Mouse (Mus musculus) hematopoietic stem cell, adult 5-6 weeks (primary cell): ENCODE measurements around the gene Lep. TPM values are rescaled to one million over a fixed set of nuclear protein-coding genes. Genes with fewer than 3 reads are reported as not detected.

Source experiments
- ATAC-seq, 2 experiments: fragments of 125-278 bp in 1 of 2; replicated peaks in 1 of 2; 2 replicates each; pipeline ENCODE4 v1.8.0; 2016 to 2017; ENCODE audit warnings: inconsistent platforms in 2 of 2, mild to moderate bottlenecking in 2 of 2, moderate number of reproducible peaks in 2 of 2, low read depth in 1 of 2, moderate TSS enrichment in 1 of 2; ENCODE audit not compliant: low FRiP score in 2 of 2, poor library complexity in 2 of 2, severe bottlenecking in 2 of 2, insufficient read depth in 1 of 2, low TSS enrichment in 1 of 2
- total RNA-seq: library from RNA; stranded (forward); fragments of 172-1452, 232-1000 nt; gene quantifications from 2 replicates; pipeline ENCODE4 v1.2.3, GENCODE M21; 2017

Gene Lep
- total RNA-seq, 1 experiment from 2014 or later = not detected

GRCm38 (mm10) chr6:29092234-29092633 lies 32.2 kb downstream of the Lep start:
- ATAC-seq = no peak

- no peak for ATAC-seq
These were observed 32.9 kb downstream of the Lep start for GRCm38 (mm10) chr6:29092904-29093303.

GRCm38 (mm10) chr6:29099536-29100170 lies 39.6 kb downstream of the Lep start:
- no peak for ATAC-seq

GRCm38 (mm10) chr6:29100423-29100822 lies 40.4 kb downstream of the Lep start:
- ATAC-seq = no peak

DNA sequence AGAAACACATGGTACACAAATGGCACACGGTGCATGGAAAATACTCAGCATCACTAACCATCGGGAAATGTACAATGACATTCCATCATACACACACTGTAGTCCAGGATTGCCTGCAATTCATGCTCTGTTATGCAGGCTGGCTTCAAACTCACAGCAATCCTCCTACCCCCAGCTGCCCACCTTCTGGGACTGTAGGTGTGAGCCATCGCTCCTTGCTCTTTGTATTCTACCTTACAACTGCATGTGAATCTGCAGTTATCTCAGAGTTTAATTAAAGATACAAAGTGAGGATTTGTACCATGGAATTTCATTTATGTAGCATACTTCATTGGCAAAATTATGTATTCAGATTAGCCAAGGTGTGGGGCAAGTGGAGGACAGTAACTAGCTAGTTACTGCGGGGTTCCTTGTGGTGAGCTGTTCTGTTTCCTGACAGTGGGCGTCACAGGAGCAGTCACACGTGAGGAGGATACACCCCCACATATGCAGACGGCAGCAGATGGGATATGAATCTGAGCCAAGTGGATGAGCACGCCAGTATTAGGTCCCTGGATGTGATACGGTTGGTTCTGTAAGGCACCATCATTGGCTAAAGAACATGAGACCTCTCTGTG lies 41.3 kb downstream of the Lep start:
- ATAC-seq = no peak

GRCm38 (mm10) chr6:29108376-29108775 lies 48.4 kb downstream of the Lep start:
- ATAC-seq = no peak

DNA sequence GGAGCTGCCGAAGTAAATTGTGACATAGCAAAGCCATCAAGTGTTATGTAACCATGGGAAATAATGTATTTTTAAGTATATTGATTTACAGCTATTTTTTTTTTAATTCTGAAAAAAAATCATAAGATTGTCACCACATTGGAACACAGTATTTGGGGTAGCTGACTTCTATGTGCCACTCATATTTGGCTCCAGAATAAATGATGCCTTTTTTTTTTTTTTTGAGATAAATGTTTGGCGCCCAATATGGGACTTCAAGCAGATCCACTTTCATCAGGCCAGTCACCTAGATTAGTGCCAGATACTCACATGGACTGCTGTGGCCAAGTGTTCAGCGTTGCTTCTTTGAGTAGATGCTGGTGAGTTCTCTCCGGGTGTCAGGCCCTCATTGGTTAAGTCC lies 51.5 kb downstream of the Lep start:
- ATAC-seq = no peak

DNA sequence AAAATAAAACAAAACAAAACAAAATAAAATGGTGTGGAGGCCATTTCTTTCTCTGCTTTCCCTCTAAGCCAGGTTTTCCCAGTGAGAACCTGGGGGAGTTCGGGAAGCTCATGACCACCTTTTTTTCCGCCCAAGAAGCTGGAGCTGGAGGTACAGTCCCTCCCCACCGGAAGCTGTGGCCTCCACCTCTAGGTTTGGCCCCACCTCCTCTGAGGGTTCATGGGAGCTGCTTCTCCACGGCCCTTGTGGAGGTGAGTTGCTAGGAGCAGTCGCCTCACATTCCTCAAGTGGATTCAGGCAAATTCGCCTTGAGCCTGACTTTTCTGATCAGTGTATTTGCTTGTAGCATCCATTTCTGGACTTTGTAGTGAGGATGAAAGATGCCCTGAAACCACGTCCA lies 55.7 kb downstream of the Lep start:
- ATAC-seq = no peak

- no peak for ATAC-seq
These were observed 57.5 kb downstream of the Lep start for GRCm38 (mm10) chr6:29117417-29118104.

- no peak for ATAC-seq
These were observed 58.2 kb downstream of the Lep start for GRCm38 (mm10) chr6:29118231-29118630.

- ATAC-seq = no peak
These were observed 58.9 kb downstream of the Lep start for GRCm38 (mm10) chr6:29118963-29119362.

- ATAC-seq = no peak
These were observed 60.0 kb downstream of the Lep start for GRCm38 (mm10) chr6:29119990-29120389.

Other genes starting within 250 kb of the Lep start
- not detected in 2 replicates for gene Lrrc4, start 228.5 kb upstream of the Lep start, total RNA-seq
- gene Rbm28, start 104.8 kb downstream of the Lep start, total RNA-seq = 53.1 and 66.5 TPM in 2 replicates
- not detected in 2 replicates for gene Prrt4, start 119.4 kb downstream of the Lep start, total RNA-seq
- gene Impdh1, start 156.1 kb downstream of the Lep start, total RNA-seq = 70.0 and 72.4 TPM in 2 replicates
- gene Hilpda, start 212.3 kb downstream of the Lep start, total RNA-seq = 26.3 and 27.7 TPM in 2 replicates
- gene Fam71f2, start 219.4 kb downstream of the Lep start, total RNA-seq = 1.6 TPM in 1 of 2 replicates, not detected in the other